Mouse (Mus musculus): ENCODE results near the gene Gm49380. TPM values are rescaled to one million over a fixed set of nuclear protein-coding genes. Genes with fewer than 3 reads are reported as not detected.

The Gm49380 gene
- polyA plus RNA-seq, 1 experiment from 2014 or later: 0.58 TPM

DNA sequence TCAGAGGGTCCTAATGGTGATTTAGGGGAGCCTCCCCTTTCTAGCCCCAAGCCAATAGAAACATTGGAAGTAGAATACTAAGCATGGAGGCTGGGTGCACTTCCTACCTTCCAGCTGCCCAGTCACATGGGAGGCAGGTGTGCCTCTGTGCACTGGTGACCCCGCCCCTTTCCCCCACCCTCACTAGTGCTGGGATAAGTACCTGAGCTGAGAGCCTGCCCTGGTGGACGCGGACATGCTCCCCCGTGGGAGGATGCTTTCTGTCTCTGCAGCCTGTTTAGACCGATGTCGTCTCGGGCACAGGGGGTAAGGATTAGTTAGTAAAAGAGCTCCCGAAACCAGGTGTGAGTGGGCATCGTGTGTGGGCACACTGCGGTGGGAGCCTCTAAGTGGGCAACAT, 26.3 kb downstream of the Gm49380 start:
- Histone ChIP-seq H3K36me3 (peaks cover 7% of the 10 kb centered on the region; the same call in 1 of the 2 replicates), H3K27ac (replicated peaks) (no peak overlapping the region), H3K4me1 (peaks cover 38% of the 10 kb centered on the region), H3K4me2 (no peak overlapping the region), H3K9ac (replicated peaks) (no peak overlapping the region), H3K4me3 (replicated peaks) (no peak overlapping the region), H3K27me3 (replicated peaks) (peaks cover 25% of the 10 kb centered on the region), H3K9me3 (replicated peaks) (no peaks in the 10 kb centered on the region)
- 56% methylated on average over 10 of the region's 10 CpGs for WGBS
- ATAC-seq (ENCODE audit: low FRiP score): no peak

DNA sequence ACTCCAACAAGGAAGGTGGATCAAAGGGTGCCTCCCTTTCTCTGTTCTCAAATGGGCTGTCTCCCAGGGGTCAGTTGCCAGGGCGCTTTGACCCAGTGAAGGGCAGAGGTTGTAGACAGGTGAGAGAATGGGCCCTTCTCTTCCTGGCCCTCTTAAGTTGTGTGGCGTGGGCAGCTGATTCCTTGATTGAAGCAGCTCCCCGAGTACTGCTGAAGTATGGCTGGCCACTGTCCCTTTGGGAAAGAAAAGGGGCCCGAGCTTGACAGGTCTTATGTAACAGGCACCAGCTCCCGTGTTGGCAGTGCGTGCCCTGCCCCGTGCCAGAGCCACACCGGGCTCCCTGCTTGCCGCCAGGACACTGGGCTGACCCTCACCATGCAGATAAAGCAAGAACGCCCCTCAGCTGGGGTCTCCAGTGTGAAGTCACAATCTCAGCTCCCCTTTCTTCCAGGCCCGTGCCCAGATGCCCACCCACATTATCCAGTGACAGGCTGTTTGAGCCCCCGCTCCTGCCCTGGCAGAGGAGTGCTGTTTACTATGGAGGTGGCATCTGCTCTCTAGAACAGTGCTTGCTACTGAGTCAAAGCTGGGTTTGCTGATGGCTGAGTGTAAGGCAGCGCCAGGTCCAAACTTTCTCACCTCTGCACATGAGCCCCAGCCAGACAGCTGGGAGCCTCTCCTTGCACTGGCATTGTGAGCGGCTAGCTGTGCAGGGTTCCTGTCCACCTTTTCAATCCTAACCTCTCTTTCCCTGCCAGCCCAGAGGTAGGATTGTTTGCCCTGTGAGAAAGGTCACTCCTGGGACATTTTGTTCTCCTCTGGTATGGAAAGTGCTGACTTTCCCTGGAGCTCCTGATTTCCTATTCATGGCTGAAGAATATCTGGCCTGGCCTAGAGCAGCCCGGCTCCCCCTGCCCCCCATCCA, 27.3 kb downstream of the Gm49380 start:
- no peak for ATAC-seq (ENCODE audit: low FRiP score)
- no peak overlapping the region for H3K27ac ChIP-seq (replicated peaks)
- H3K4me3 ChIP-seq (replicated peaks): no peak overlapping the region
- H3K4me1 ChIP-seq: peaks cover 38% of the 10 kb centered on the region
- peak overlapping the region; percentile 100 for H3K4me2 ChIP-seq
- H3K27me3 ChIP-seq (replicated peaks): peaks cover 25% of the 10 kb centered on the region
- 68% methylated on average over 15 of the region's 15 CpGs for WGBS
- peaks cover 2% of the 10 kb centered on the region; the same call in 1 of the 2 replicates for H3K36me3 ChIP-seq
- no peak overlapping the region for H3K9ac ChIP-seq (replicated peaks)
- no peaks in the 10 kb centered on the region for H3K9me3 ChIP-seq (replicated peaks)

DNA sequence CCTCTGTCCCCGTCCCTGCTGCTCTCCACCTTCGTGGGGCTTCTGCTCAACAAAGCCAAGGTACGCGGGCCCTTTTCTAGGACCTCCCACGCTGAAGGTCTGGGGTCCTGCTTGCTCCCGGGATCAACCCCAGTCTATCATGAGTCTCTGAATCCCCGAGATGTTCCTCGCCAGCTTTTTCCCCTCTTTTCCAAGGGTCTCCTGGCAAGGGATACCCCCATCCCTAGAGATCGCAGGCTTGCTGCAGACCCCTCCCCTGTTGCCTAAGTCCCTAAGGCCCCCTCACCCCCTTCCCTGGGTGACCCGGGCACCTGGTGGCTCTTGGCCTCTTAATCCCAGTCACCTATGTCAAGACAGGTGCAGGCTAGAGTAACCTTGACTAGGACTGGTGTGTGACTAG, 28.0 kb downstream of the Gm49380 start:
- no peaks in the 10 kb centered on the region for H3K36me3 ChIP-seq
- no peaks in the 10 kb centered on the region for H3K9me3 ChIP-seq (replicated peaks)
- H3K9ac ChIP-seq (replicated peaks): peak overlapping the region; percentile 60
- H3K27me3 ChIP-seq (replicated peaks): peaks cover 25% of the 10 kb centered on the region
- H3K4me2 ChIP-seq: peak overlapping the region; percentile 100
- peak overlapping the region; percentile 57 for H3K4me3 ChIP-seq (replicated peaks)
- H3K4me1 ChIP-seq: peaks cover 38% of the 10 kb centered on the region
- no peak overlapping the region for H3K27ac ChIP-seq (replicated peaks)
- 2% methylated on average over 10 of the region's 10 CpGs for WGBS
- 0 out of 2 replicates have a peak, but pooled peaks have one; percentile 6 for ATAC-seq (ENCODE audit: low FRiP score)

DNA sequence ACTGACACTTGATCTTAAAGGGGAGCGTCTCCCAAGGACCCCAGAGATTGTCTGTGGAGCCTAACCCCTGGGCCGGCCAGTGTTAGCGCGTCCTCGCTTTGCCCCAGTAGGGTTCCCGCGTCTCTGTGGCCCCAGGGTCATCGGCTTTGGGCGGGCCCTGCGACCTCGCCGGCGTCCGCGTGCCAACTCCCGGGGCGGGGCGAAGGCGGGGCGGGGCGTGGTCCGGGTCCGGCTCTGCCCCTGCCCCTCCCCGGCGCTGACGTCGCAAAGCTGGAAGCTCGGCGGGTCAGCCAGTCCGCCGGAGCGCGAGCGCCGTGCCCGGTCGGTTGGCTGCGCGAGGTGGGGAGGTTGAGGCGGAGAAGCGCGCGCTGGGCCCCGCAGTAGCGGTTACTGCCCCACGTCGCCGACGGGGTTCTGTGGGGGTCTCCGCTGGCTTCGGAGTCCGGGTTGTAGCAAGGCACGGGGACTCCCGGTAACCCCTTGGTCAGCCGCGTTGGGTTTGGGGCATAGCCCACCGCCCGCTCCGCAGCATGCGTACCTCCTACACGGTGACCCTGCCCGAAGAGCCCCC, 28.6 kb downstream of the Gm49380 start:
- Histone ChIP-seq H3K9ac (replicated peaks) (peak overlapping the region; percentile 60), H3K36me3 (no peaks in the 10 kb centered on the region), H3K27ac (replicated peaks) (no peak overlapping the region), H3K4me2 (peak overlapping the region; percentile 100), H3K27me3 (replicated peaks) (peaks cover 27% of the 10 kb centered on the region), H3K9me3 (replicated peaks) (no peaks in the 10 kb centered on the region), H3K4me1 (peaks cover 39% of the 10 kb centered on the region), H3K4me3 (replicated peaks) (peak overlapping the region; percentile 57)
- under 1% methylated on average over 62 of the region's 62 CpGs for WGBS
- ATAC-seq (ENCODE audit: low FRiP score): peak; percentile 72

DNA sequence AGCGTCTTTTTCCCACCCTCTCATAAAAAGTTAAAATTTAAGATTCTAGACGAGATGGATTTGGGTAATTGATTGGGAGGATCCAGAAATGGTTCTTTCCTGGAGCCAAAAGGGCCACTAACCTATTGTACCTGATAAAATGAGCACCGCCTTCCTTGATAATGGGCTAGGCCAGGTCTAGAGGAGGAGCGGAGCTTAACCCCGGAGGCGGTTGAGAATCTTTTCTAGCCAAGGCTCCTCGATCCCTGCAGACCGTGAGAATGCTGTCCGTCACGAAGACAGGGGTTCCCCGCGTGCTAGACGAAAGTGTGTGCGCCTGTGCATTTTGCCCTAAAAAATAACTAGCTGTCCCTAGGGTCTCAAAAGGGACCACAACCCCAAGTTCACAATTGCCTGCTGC, 29.1 kb downstream of the Gm49380 start:
- H3K27me3 ChIP-seq (replicated peaks): peaks cover 27% of the 10 kb centered on the region
- H3K4me1 ChIP-seq: peaks cover 42% of the 10 kb centered on the region
- no peak overlapping the region for H3K27ac ChIP-seq (replicated peaks)
- ATAC-seq (ENCODE audit: low FRiP score): 0 out of 2 replicates have a peak, but pooled peaks have one; percentile 19
- peak overlapping the region; percentile 100 for H3K4me2 ChIP-seq
- 3% methylated on average over 14 of the region's 14 CpGs for WGBS
- no peaks in the 10 kb centered on the region for H3K36me3 ChIP-seq
- peak overlapping the region; percentile 57 for H3K4me3 ChIP-seq (replicated peaks)
- no peaks in the 10 kb centered on the region for H3K9me3 ChIP-seq (replicated peaks)
- H3K9ac ChIP-seq (replicated peaks): peak overlapping the region; percentile 60

DNA sequence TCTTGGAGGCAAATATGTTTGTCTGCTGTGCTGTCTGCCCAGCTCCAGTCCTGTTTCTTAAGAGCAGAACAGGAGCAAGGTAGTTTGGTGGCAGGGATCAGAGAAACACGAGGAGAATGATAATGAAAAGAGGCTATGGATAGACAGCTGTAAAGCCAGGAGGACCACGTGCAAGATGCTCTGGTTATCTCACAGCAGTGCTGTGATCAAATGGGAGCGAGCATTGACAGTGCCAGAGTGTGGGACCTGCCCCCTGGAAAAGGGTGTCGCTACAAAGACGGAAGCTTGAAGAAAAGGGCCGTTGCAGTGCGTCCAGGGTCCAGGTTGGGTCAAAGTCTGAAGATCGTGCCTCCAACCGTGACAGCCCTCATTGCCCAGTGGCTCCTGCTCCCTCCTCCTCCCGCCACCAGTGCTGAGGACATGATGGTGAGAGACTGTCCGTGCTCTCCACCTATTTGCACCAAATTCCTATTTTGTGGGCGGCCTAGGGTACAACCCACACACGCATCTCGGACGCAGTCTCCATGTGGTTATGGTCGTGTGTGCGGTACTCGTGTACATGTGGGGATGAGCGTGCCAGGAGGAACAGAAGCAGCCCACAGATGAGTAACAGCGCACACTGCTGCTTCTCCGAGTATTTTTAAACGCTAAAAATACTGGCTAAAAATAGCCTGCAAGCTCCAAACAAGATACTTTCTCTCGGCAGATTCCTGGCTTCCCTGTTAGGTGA, 29.7 kb downstream of the Gm49380 start:
- Histone ChIP-seq H3K36me3 (no peaks in the 10 kb centered on the region), H3K9ac (replicated peaks) (peak overlapping the region; percentile 60), H3K4me1 (peaks cover 47% of the 10 kb centered on the region), H3K27me3 (replicated peaks) (peaks cover 27% of the 10 kb centered on the region), H3K9me3 (replicated peaks) (no peaks in the 10 kb centered on the region), H3K4me2 (peak overlapping the region; percentile 100), H3K27ac (replicated peaks) (no peak overlapping the region), H3K4me3 (replicated peaks) (peak overlapping the region; percentile 57)
- 10% methylated on average over 23 of the region's 23 CpGs for WGBS
- ATAC-seq (ENCODE audit: low FRiP score): no peak

DNA sequence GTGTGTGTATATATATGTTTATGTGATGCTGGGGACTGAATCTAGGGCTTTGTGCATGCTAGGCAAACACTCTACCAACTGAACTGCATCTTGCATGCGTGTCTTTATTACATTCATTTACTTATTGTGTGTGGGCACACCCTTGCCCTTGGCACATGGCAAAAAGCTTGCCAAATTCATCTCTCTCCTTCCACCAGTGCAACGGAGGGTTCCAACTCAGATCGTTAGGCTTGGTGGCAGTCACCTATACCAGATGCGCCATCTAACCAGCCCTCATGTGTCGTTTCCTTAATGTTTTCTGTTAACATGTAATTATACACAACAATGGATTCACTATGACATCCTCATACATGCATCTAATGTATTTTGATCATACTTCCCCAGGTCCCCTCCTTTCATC, 31.0 kb downstream of the Gm49380 start:
- ATAC-seq (ENCODE audit: low FRiP score): no peak
- WGBS: 84% methylated on average over 5 of the region's 5 CpGs
- no peak overlapping the region for H3K27ac ChIP-seq (replicated peaks)
- peaks cover 49% of the 10 kb centered on the region for H3K4me1 ChIP-seq
- no peaks in the 10 kb centered on the region for H3K9me3 ChIP-seq (replicated peaks)
- H3K27me3 ChIP-seq (replicated peaks): peaks cover 19% of the 10 kb centered on the region
- no peak overlapping the region for H3K9ac ChIP-seq (replicated peaks)
- no peaks in the 10 kb centered on the region for H3K36me3 ChIP-seq
- H3K4me2 ChIP-seq: no peak overlapping the region
- no peak overlapping the region for H3K4me3 ChIP-seq (replicated peaks)

DNA sequence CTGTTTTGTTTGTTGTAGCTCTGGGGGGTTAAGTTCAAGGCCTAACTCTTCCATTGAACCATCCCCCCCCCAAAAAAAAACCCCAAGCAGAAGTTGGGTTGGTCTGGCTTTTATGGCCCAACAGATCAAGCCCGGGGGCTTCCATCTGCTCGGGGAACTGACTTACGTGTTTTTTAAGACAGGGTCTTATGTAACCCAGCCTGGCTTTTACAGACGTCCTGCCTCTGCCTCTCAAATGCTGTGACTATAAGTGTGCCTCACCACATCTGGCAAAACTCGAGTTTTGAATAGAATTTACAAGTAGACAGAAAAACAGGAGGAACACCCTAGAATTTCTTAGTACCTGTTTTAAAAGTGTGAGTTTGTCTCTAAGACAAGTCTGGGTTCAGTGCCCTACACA, 31.7 kb downstream of the Gm49380 start:
- Histone ChIP-seq H3K27me3 (replicated peaks) (peaks cover 19% of the 10 kb centered on the region), H3K9me3 (replicated peaks) (no peaks in the 10 kb centered on the region), H3K36me3 (no peaks in the 10 kb centered on the region), H3K27ac (replicated peaks) (no peak overlapping the region), H3K9ac (replicated peaks) (no peak overlapping the region), H3K4me2 (no peak overlapping the region), H3K4me3 (replicated peaks) (no peak overlapping the region), H3K4me1 (peaks cover 54% of the 10 kb centered on the region)
- WGBS: 67% methylated on average over 5 of the region's 5 CpGs
- ATAC-seq (ENCODE audit: low FRiP score): no peak

DNA sequence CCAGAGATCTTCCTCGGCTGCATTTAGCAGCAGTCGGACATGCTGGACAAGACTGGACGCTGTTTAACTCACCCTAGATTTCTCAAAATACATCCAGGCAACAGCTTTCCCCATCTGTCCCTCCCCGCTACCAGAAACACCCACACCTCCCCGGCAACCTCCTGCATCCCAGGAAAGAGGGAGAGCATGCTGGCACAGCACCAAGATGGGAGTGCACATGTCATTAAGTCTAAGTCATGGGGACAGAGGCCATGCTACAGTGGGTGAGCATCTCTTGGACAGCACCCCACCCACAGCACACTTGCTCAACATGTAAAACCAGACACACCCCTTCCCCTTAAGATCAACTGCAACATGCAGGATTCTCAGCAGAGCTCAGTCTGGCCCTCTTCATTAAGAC, 32.3 kb downstream of the Gm49380 start:
- H3K9ac ChIP-seq (replicated peaks): no peak overlapping the region
- peaks cover 50% of the 10 kb centered on the region for H3K4me1 ChIP-seq
- no peaks in the 10 kb centered on the region for H3K9me3 ChIP-seq (replicated peaks)
- WGBS: 63% methylated on average over 5 of the region's 5 CpGs
- H3K4me3 ChIP-seq (replicated peaks): no peak overlapping the region
- no peak overlapping the region for H3K27ac ChIP-seq (replicated peaks)
- ATAC-seq (ENCODE audit: low FRiP score): no peak
- H3K36me3 ChIP-seq: no peaks in the 10 kb centered on the region
- H3K27me3 ChIP-seq (replicated peaks): peaks cover 14% of the 10 kb centered on the region
- no peak overlapping the region for H3K4me2 ChIP-seq

DNA sequence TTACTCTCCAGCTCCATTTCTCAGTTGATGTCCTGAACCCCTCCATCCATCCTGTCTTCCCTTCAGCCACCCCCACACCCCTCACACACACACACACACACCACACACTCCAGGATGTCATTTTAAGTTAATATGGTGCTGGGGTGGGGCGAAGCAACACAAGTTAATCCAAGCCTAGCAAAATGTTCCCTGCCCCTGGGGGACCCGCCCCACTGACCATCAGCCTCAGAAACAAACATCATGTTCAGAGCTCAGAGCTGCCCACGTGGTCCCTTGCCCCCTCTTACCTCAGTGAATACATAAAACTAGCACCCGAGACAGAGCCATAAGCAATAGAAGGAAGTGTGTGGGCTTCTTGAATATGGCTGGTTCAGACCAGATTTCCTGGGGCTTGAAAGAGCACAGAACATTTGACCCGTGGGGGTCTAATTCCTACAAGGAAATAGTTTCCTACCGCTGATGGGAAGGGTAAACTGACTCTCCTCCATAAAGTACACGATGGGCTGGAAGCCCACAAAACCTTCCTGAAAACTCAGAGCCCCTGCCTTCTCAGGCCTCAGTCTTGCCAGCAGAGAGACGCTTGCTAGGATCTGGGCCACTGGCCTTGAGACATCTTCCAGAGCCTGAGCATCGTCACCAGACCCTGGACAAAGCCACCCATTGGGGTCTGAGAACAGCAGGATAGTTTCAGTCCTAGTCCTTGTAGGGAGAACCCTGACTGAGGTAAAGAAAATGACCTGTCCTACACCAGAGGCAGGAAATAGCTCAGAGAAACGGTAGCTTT, 33.1 kb downstream of the Gm49380 start:
- Histone ChIP-seq H3K9me3 (replicated peaks) (no peaks in the 10 kb centered on the region), H3K27ac (replicated peaks) (no peak overlapping the region), H3K4me1 (peaks cover 43% of the 10 kb centered on the region), H3K4me2 (no peak overlapping the region), H3K27me3 (replicated peaks) (peaks cover 9% of the 10 kb centered on the region), H3K4me3 (replicated peaks) (no peak overlapping the region), H3K9ac (replicated peaks) (no peak overlapping the region), H3K36me3 (no peaks in the 10 kb centered on the region)
- ATAC-seq (ENCODE audit: low FRiP score): no peak
- WGBS: 78% methylated on average over 10 of the region's 10 CpGs

All from neural tube, embryonic 15.5 days (tissue).